Mouse (Mus musculus) spleen, postnatal 10 days (tissue): Measurements from ENCODE around the gene Lrrc74a.

ENCODE experiments used
- DNase-seq, 2 experiments: peaks; one replicate each; pipeline ENCODE4 v3.0.0; 2021 to 2022; ENCODE audit warnings: low spot score in 2 of 2

Lrrc74a gene

DNA sequence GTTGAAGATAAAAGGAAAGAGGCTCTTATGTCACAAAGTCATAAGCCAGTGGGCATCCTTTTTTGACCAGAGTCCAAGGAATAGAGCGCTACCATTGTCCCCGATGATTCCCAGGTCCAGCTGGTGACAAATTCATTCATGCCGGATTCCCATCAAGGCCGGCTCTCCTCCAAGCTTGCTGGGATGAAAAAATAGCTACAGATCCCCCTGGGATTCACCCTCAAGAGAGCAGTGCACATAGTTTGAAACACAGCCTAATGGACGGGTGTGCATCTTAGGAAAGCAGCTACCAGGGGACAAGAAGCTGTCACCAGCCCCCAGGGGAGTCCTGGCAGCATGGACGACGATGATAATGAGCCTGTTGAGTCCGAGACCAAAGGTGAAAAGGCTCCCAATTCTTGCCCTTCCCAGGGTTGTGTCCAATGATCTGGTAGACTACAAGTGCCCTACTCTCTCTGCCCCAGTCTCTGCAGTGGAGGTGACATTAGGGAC is at the start of gene Lrrc74a:
Gene Lrrc74a (plus strand): TSS at position 51 of the 492 bp plus-strand sequence.
- DNase-seq: no peak

- DNase-seq: no peak
These were observed 48.9 kb upstream of the Lrrc74a start for GRCm38 (mm10) chr12:86685275-86685674.

GRCm38 (mm10) chr12:86686551-86687330 is 47.4 kb upstream of the Lrrc74a start:
- DNase-seq: no peak

- no peak for DNase-seq
These were observed 46.7 kb upstream of the Lrrc74a start for GRCm38 (mm10) chr12:86687445-86687955.

- no peak for DNase-seq
These were observed 46.1 kb upstream of the Lrrc74a start for GRCm38 (mm10) chr12:86687971-86688573.

GRCm38 (mm10) chr12:86688917-86689316 is 45.3 kb upstream of the Lrrc74a start:
- no peak for DNase-seq

- DNase-seq: no peak
These were observed 43.3 kb upstream of the Lrrc74a start for GRCm38 (mm10) chr12:86690700-86691485.

- no peak for DNase-seq
These were observed 41.5 kb upstream of the Lrrc74a start for GRCm38 (mm10) chr12:86692471-86693356.

GRCm38 (mm10) chr12:86693389-86693788 is 40.8 kb upstream of the Lrrc74a start:
- no peak for DNase-seq

- DNase-seq: no peak
These were observed 39.7 kb upstream of the Lrrc74a start for GRCm38 (mm10) chr12:86694441-86694840.

DNA sequence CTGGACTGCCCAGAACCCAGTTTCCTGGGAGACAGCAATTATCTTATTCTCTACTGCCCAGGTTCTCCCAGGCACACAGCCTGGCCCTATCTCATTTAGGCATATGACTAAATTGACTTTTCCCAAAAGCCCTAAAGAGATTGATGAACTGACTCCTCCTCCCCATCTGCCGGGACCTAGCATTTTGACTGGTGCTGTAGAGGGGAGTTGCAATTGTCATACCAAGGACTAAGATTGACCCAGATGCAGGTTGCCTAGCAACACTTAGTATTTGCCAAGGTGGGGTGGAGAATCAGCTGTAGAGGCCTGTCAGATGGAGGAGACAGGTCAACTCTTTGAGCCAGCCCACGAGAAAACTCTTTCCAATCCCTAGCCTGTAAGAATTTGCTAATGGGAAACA is 36.2 kb upstream of the Lrrc74a start:
- DNase-seq: no peak

- DNase-seq: no peak
These were observed 35.6 kb upstream of the Lrrc74a start for GRCm38 (mm10) chr12:86698537-86698936.

- no peak for DNase-seq
These were observed 33.9 kb upstream of the Lrrc74a start for GRCm38 (mm10) chr12:86699965-86700926.

- no peak for DNase-seq
These were observed 33.2 kb upstream of the Lrrc74a start for GRCm38 (mm10) chr12:86700927-86701310.

DNA sequence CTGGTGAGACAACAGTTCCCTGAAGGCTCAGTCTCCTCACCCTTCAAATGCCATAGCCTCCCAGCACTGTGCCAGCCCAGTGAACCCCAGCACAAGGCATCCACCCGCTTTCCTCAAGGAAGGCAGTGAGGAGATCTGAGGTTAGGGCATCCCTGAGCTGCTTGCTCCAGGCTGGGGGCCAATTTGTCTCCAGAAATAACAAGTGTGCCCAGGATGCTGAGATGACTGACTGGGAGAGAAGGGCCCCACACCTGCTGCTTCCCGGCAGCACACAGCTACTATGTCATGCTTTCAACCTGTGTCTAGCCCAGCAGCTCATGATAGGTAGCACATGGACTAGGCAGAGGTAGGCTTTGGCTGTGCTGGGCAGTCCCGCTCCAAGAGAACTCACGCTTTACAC is 32.7 kb upstream of the Lrrc74a start:
- no peak for DNase-seq

- no peak for DNase-seq
These were observed 31.5 kb upstream of the Lrrc74a start for GRCm38 (mm10) chr12:86702690-86703089.

- no peak for DNase-seq
These were observed 28.3 kb upstream of the Lrrc74a start for GRCm38 (mm10) chr12:86705843-86706242.

DNA sequence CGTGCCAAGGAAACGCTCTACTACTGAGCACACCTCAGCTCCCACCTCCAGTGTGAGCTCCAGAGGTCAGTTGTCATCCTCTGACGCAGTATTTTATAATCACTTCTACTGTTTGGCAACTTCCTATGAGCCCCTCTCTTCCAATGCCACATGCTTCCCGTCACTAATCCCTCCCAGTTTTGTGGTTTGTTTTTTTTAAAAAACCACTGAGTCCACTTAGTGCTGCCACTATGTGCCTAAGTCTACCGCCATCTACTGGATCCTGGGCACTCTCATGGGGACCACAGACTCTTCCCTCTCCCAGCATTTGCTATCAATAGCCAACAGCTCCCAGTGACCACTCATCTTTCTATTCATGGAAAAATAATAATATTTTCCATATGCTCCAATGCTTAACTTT is 20.1 kb upstream of the Lrrc74a start:
- DNase-seq: no peak

DNA sequence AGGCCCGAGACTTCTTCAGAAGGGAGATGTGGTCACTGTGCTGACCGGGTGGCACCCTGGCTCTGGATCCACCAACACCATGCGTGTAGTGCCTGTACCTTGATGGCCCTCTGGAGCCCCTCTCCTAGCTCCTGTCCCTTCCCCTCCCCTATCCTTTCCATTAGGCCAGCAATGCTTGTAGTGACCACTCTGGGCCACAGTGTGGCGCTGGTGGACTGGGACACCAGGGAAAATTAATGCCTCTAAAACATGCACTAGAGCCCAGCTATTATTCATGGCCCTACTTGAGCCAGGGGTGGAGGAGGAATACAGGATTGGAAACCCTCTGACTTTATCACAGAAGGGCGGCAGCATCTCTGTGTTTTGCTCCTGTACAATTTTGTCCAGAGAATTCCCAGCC is 18.8 kb upstream of the Lrrc74a start:
- DNase-seq: peak; percentile 29 to 68

- no peak for DNase-seq
These were observed 17.2 kb upstream of the Lrrc74a start for GRCm38 (mm10) chr12:86716962-86717361.
